Mouse (Mus musculus) ES-E14 (cell line): ENCODE measurements around the gene Sdccag8. TPM values are rescaled to one million over a fixed set of nuclear protein-coding genes. Genes with fewer than 3 reads are reported as not detected.

Source experiments
- DNase-seq: peaks from one replicate; pipeline ENCODE4 v3.0.0-alpha.2; 2013; ENCODE audit warnings: low read depth, low spot score
- H3K27ac ChIP-seq: 2 replicates; pipeline ENCODE4 v1.5.1; 2012; ENCODE audit warnings: low read depth, mild to moderate bottlenecking, low read length, moderate library complexity, mixed read lengths; ENCODE audit not compliant: poor library complexity, insufficient read depth, severe bottlenecking
- H3K36me3 ChIP-seq: 2 replicates; pipeline ENCODE4 v1.6.1; 2012; ENCODE audit warnings: mild to moderate bottlenecking, low read length, moderate library complexity, mixed read lengths; ENCODE audit not compliant: control insufficient read depth, poor library complexity, insufficient read depth, severe bottlenecking
- H3K4me1 ChIP-seq, 2 experiments: fragments of 150-350 bp in 1 of 2; sonication (generic) in 1 of 2; 2 replicates each; pipeline ENCODE4 v1.6.1; 2012; ENCODE audit warnings: low read length in 2 of 2, mild to moderate bottlenecking in 1 of 2, mixed read lengths in 1 of 2; ENCODE audit not compliant: control insufficient read depth in 2 of 2, insufficient read depth in 2 of 2, poor library complexity in 1 of 2
- H3K4me3 ChIP-seq, 2 experiments: fragments of 150-350 bp in 1 of 2; sonication (generic) in 1 of 2; 2 replicates each; pipeline ENCODE4 v1.5.1; 2012; ENCODE audit warnings: low read length in 2 of 2, low read depth in 1 of 2, mild to moderate bottlenecking in 1 of 2, mixed read lengths in 1 of 2; ENCODE audit not compliant: insufficient read depth in 1 of 2, poor library complexity in 1 of 2, severe bottlenecking in 1 of 2
- H3K9ac ChIP-seq: 2 replicates; pipeline ENCODE4 v1.6.1; 2012; ENCODE audit warnings: low read depth, mild to moderate bottlenecking, low read length, mixed read lengths; ENCODE audit not compliant: poor library complexity, insufficient read depth, severe bottlenecking
- H3K9me3 ChIP-seq: fragments of 150-350 bp; sonication (generic); 2 replicates; pipeline ENCODE4 v1.6.1; 2012; ENCODE audit warnings: low read depth, mild to moderate bottlenecking, low read length; ENCODE audit not compliant: control insufficient read depth, insufficient read depth
- CHD2 ChIP-seq: IDR thresholded peaks from 2 replicates; pipeline ENCODE4 v1.6.1; 2014; ENCODE audit warnings: mild to moderate bottlenecking, low read depth, low read length, inconsistent platforms
- HCFC1 ChIP-seq: IDR thresholded peaks from 2 replicates; pipeline ENCODE4 v1.6.1; 2012; ENCODE audit warnings: low read length, inconsistent platforms, borderline replicate concordance; ENCODE audit not compliant: insufficient read depth
- MAFK ChIP-seq: IDR thresholded peaks from 2 replicates; pipeline ENCODE4 v1.6.1; 2014; ENCODE audit warnings: mild to moderate bottlenecking, low read depth, low read length, inconsistent platforms; ENCODE audit not compliant: insufficient read depth
- ZC3H11A ChIP-seq: IDR thresholded peaks from 2 replicates; pipeline ENCODE4 v1.6.1; 2012; ENCODE audit warnings: low read depth, mild to moderate bottlenecking, inconsistent platforms, low read length, borderline replicate concordance
- ZNF384 ChIP-seq: IDR thresholded peaks from 2 replicates; pipeline ENCODE4 v1.6.1; 2012; ENCODE audit warnings: low read depth, low read length, inconsistent platforms
- in situ Hi-C, 2 experiments: fragments of 600-800 bp; cut with MboI; formaldehyde crosslinking; loops; one replicate each; pipeline ENCODE4 v1.15.1; 2025; ENCODE audit warnings: low sequenced_read_pairs in 2 of 2, inconsistent platforms in 1 of 2; ENCODE audit not compliant: unreplicated experiment in 2 of 2
- total RNA-seq: library from RNA; depleted of rRNA; stranded (reverse); fragments of 300-350 nt; gene quantifications from 2 replicates; pipeline ENCODE4 v1.2.3, GENCODE M21; 2012

Sdccag8 gene
- total RNA-seq, 1 experiment: 5.0 TPM

DNA sequence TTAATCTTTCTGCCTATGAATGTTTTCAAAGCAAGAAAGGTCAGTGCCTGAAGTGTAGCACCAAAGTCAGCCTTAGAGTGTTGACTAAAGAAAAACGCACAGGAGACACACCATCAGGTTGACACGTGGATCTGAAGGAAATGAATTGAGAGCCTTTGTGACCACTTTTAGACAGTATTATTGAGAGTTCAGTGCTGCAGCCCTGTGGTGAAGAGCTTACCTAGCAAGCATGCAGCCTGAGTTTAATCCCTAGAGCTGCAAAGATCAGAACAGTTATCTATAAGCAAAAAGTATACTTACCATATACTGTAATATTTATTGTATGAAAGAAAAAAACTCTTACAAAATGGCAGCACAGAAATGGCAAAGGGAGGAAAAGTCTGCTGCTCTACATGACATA is 223.9 kb downstream of the Sdccag8 start:
- Histone ChIP-seq H3K9ac (no peak overlapping the region), H3K9me3 (no peaks in the 10 kb centered on the region), H3K27ac (no peak overlapping the region), H3K36me3 (no peaks in the 10 kb centered on the region), H3K4me1 (no peaks in the 10 kb centered on the region), H3K4me3 (no peak overlapping the region)
- no peak for DNase-seq
- TF ChIP-seq ZNF384 (no peak), HCFC1 (no peak), CHD2 (no peak)
- in situ Hi-C loops: no loop called here

DNA sequence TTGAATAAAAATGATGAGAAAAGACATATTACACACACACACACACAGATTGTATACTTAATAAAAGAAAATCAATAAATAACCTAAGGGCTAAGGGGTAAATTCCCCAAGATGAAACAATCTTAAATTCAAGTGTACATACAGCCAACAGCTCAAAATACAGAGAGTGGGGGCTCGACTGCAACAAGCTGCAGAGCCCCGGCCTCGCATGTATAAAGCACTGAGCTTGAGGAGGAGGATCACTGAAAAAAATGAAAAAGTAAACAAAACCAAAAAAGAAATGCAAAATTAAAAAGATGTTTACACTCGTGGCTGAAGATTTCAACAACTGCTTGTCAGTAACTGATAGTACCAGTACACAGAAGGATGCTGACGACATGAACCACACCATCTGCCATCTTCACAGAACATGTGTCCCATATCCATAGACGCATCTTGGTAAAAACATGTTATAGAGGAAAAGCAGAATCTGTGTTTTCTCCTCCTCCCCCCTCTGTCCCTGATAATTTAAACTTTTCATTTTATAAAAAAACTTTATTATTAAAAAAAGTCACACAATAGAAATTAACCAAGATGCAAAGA is 224.7 kb downstream of the Sdccag8 start:
- in situ Hi-C loops: no loop called here
- Histone ChIP-seq H3K9me3 (no peaks in the 10 kb centered on the region), H3K27ac (no peak overlapping the region), H3K4me1 (no peaks in the 10 kb centered on the region), H3K4me3 (no peak overlapping the region), H3K36me3 (no peaks in the 10 kb centered on the region), H3K9ac (no peak overlapping the region)
- TF ChIP-seq ZC3H11A (no peak), HCFC1 (no peak), CHD2 (no peak), MAFK (no peak), ZNF384 (no peak)
- DNase-seq: no peak

- TF ChIP-seq ZC3H11A (no peak), CHD2 (no peak), HCFC1 (no peak), ZNF384 (no peak), MAFK (no peak)
- Histone ChIP-seq H3K27ac (no peak overlapping the region), H3K4me3 (no peak overlapping the region), H3K9ac (no peak overlapping the region), H3K9me3 (no peaks in the 10 kb centered on the region), H3K36me3 (no peaks in the 10 kb centered on the region), H3K4me1 (no peaks in the 10 kb centered on the region)
- in situ Hi-C loops: no loop called here
- no peak for DNase-seq
These were observed 225.6 kb downstream of the Sdccag8 start for GRCm38 (mm10) chr1:177040058-177040457.

GRCm38 (mm10) chr1:177045885-177046284 is 231.4 kb downstream of the Sdccag8 start:
- no peak overlapping the region for H3K4me3 ChIP-seq
- no peak overlapping the region for H3K9ac ChIP-seq
- no peak for DNase-seq
- H3K4me1 ChIP-seq: no peaks in the 10 kb centered on the region
- TF ChIP-seq CHD2 (no peak), MAFK (no peak), ZNF384 (no peak), ZC3H11A (no peak), HCFC1 (no peak)
- no peaks in the 10 kb centered on the region for H3K9me3 ChIP-seq
- no peak overlapping the region for H3K27ac ChIP-seq
- H3K36me3 ChIP-seq: no peaks in the 10 kb centered on the region
- in situ Hi-C loops: no loop called here

- TF ChIP-seq MAFK (no peak), ZC3H11A (no peak), HCFC1 (no peak), CHD2 (no peak), ZNF384 (no peak)
- in situ Hi-C loops: no loop called here
These were observed 232.5 kb downstream of the Sdccag8 start for GRCm38 (mm10) chr1:177046963-177047362.

More at GRCm38 (mm10) chr1:177046963-177047362, 232.5 kb downstream of the Sdccag8 start:
- H3K4me3 ChIP-seq: no peak overlapping the region
- no peak overlapping the region for H3K9ac ChIP-seq
- no peaks in the 10 kb centered on the region for H3K4me1 ChIP-seq
- DNase-seq: no peak
- H3K36me3 ChIP-seq: no peaks in the 10 kb centered on the region
- no peaks in the 10 kb centered on the region for H3K9me3 ChIP-seq
- H3K27ac ChIP-seq: no peak overlapping the region
